Mouse (Mus musculus): ENCODE data around the gene D11Wsu47e.

D11Wsu47e gene

GRCm38 (mm10) chr11:113677378-113677777 lies 6.8 kb upstream of the D11Wsu47e start:
- no peak for DNase-seq (ENCODE audit: low read depth, low spot score)
- Histone ChIP-seq H3K27me3 (ENCODE audit: control insufficient read depth, insufficient read depth, low read length, poor library complexity, severe bottlenecking) (no peaks in the 10 kb centered on the region), H3K36me3 (ENCODE audit: control insufficient read depth, insufficient read depth, low read length, poor library complexity, severe bottlenecking) (peaks cover 7% of the 10 kb centered on the region)

- DNase-seq (ENCODE audit: low read depth, low spot score), result peak; percentile 15
- H3K36me3 ChIP-seq (ENCODE audit: control insufficient read depth, insufficient read depth, low read length, poor library complexity, severe bottlenecking), result peaks cover 5% of the 10 kb centered on the region; the same call in 1 of the 2 replicates
- no peaks in the 10 kb centered on the region for H3K27me3 ChIP-seq (ENCODE audit: control insufficient read depth, insufficient read depth, low read length, poor library complexity, severe bottlenecking)
These were observed 5.8 kb upstream of the D11Wsu47e start for GRCm38 (mm10) chr11:113678373-113678772.

GRCm38 (mm10) chr11:113680954-113681353 lies 3.3 kb upstream of the D11Wsu47e start:
- Histone ChIP-seq H3K27me3 (ENCODE audit: control insufficient read depth, insufficient read depth, low read length, poor library complexity, severe bottlenecking) (no peaks in the 10 kb centered on the region), H3K36me3 (ENCODE audit: control insufficient read depth, insufficient read depth, low read length, poor library complexity, severe bottlenecking) (peaks cover 2% of the 10 kb centered on the region; the same call in 1 of the 2 replicates)
- DNase-seq (ENCODE audit: low read depth, low spot score), result no peak

- no peak for DNase-seq (ENCODE audit: low read depth, low spot score)
- H3K27me3 ChIP-seq (ENCODE audit: control insufficient read depth, insufficient read depth, low read length, poor library complexity, severe bottlenecking), result no peaks in the 10 kb centered on the region
- no peaks in the 10 kb centered on the region for H3K36me3 ChIP-seq (ENCODE audit: control insufficient read depth, insufficient read depth, low read length, poor library complexity, severe bottlenecking)
These were observed 2.2 kb upstream of the D11Wsu47e start for GRCm38 (mm10) chr11:113681979-113682378.

- Histone ChIP-seq H3K36me3 (ENCODE audit: control insufficient read depth, insufficient read depth, low read length, poor library complexity, severe bottlenecking) (no peaks in the 10 kb centered on the region), H3K27me3 (ENCODE audit: control insufficient read depth, insufficient read depth, low read length, poor library complexity, severe bottlenecking) (no peaks in the 10 kb centered on the region)
- DNase-seq (ENCODE audit: low read depth, low spot score), result peak; percentile 44
These were observed 1.1 kb upstream of the D11Wsu47e start for GRCm38 (mm10) chr11:113682897-113683626.

GRCm38 (mm10) chr11:113683627-113683956 lies 620 bp upstream of the D11Wsu47e start:
- DNase-seq (ENCODE audit: low read depth, low spot score), result no peak
- Histone ChIP-seq H3K36me3 (ENCODE audit: control insufficient read depth, insufficient read depth, low read length, poor library complexity, severe bottlenecking) (no peaks in the 10 kb centered on the region), H3K27me3 (ENCODE audit: control insufficient read depth, insufficient read depth, low read length, poor library complexity, severe bottlenecking) (no peaks in the 10 kb centered on the region)

- no peaks in the 10 kb centered on the region for H3K27me3 ChIP-seq (ENCODE audit: control insufficient read depth, insufficient read depth, low read length, poor library complexity, severe bottlenecking)
- DNase-seq (ENCODE audit: low read depth, low spot score), result no peak
- H3K36me3 ChIP-seq (ENCODE audit: control insufficient read depth, insufficient read depth, low read length, poor library complexity, severe bottlenecking), result no peaks in the 10 kb centered on the region
These were observed 655 bp downstream of the D11Wsu47e start for GRCm38 (mm10) chr11:113684707-113685426.

- H3K27me3 ChIP-seq (ENCODE audit: control insufficient read depth, insufficient read depth, low read length, poor library complexity, severe bottlenecking), result no peaks in the 10 kb centered on the region
- no peak for DNase-seq (ENCODE audit: low read depth, low spot score)
- no peaks in the 10 kb centered on the region for H3K36me3 ChIP-seq (ENCODE audit: control insufficient read depth, insufficient read depth, low read length, poor library complexity, severe bottlenecking)
These were observed 2.8 kb downstream of the D11Wsu47e start for GRCm38 (mm10) chr11:113687031-113687430.

- Histone ChIP-seq H3K36me3 (ENCODE audit: control insufficient read depth, insufficient read depth, low read length, poor library complexity, severe bottlenecking) (peaks cover 3% of the 10 kb centered on the region), H3K27me3 (ENCODE audit: control insufficient read depth, insufficient read depth, low read length, poor library complexity, severe bottlenecking) (no peaks in the 10 kb centered on the region)
- DNase-seq (ENCODE audit: low read depth, low spot score), result no peak
These were observed 6.3 kb downstream of the D11Wsu47e start for GRCm38 (mm10) chr11:113690506-113690905.

GRCm38 (mm10) chr11:113691318-113691717 lies 7.1 kb downstream of the D11Wsu47e start:
- no peaks in the 10 kb centered on the region for H3K27me3 ChIP-seq (ENCODE audit: control insufficient read depth, insufficient read depth, low read length, poor library complexity, severe bottlenecking)
- peaks cover 4% of the 10 kb centered on the region for H3K36me3 ChIP-seq (ENCODE audit: control insufficient read depth, insufficient read depth, low read length, poor library complexity, severe bottlenecking)
- no peak for DNase-seq (ENCODE audit: low read depth, low spot score)

- Histone ChIP-seq H3K36me3 (ENCODE audit: control insufficient read depth, insufficient read depth, low read length, poor library complexity, severe bottlenecking) (peaks cover 5% of the 10 kb centered on the region), H3K27me3 (ENCODE audit: control insufficient read depth, insufficient read depth, low read length, poor library complexity, severe bottlenecking) (no peaks in the 10 kb centered on the region)
- DNase-seq (ENCODE audit: low read depth, low spot score), result peak; percentile 49
These were observed 7.6 kb downstream of the D11Wsu47e start for GRCm38 (mm10) chr11:113691851-113692250.

GRCm38 (mm10) chr11:113697571-113697970 lies 13.4 kb downstream of the D11Wsu47e start:
- no peak for DNase-seq (ENCODE audit: low read depth, low spot score)
- Histone ChIP-seq H3K36me3 (ENCODE audit: control insufficient read depth, insufficient read depth, low read length, poor library complexity, severe bottlenecking) (peaks cover 7% of the 10 kb centered on the region), H3K27me3 (ENCODE audit: control insufficient read depth, insufficient read depth, low read length, poor library complexity, severe bottlenecking) (no peaks in the 10 kb centered on the region)

- Histone ChIP-seq H3K36me3 (ENCODE audit: control insufficient read depth, insufficient read depth, low read length, poor library complexity, severe bottlenecking) (peaks cover 5% of the 10 kb centered on the region; the same call in 1 of the 2 replicates), H3K27me3 (ENCODE audit: control insufficient read depth, insufficient read depth, low read length, poor library complexity, severe bottlenecking) (no peaks in the 10 kb centered on the region)
- DNase-seq (ENCODE audit: low read depth, low spot score), result no peak
These were observed 13.9 kb downstream of the D11Wsu47e start for GRCm38 (mm10) chr11:113698013-113698545.

- H3K27me3 ChIP-seq (ENCODE audit: control insufficient read depth, insufficient read depth, low read length, poor library complexity, severe bottlenecking), result no peaks in the 10 kb centered on the region
- DNase-seq (ENCODE audit: low read depth, low spot score), result no peak
- H3K36me3 ChIP-seq (ENCODE audit: control insufficient read depth, insufficient read depth, low read length, poor library complexity, severe bottlenecking), result peaks cover 5% of the 10 kb centered on the region; the same call in 1 of the 2 replicates
These were observed 15.4 kb downstream of the D11Wsu47e start for GRCm38 (mm10) chr11:113699643-113700042.

- DNase-seq (ENCODE audit: low read depth, low spot score), result peak; percentile 82
- Histone ChIP-seq H3K27me3 (ENCODE audit: control insufficient read depth, insufficient read depth, low read length, poor library complexity, severe bottlenecking) (no peaks in the 10 kb centered on the region), H3K36me3 (ENCODE audit: control insufficient read depth, insufficient read depth, low read length, poor library complexity, severe bottlenecking) (no peaks in the 10 kb centered on the region)
These were observed 19.5 kb downstream of the D11Wsu47e start for GRCm38 (mm10) chr11:113703758-113704157.

All from splenic B cell, adult 2 months (primary cell).